Mouse (Mus musculus): Measurements from ENCODE around the gene Scand1.

The Scand1 gene

DNA sequence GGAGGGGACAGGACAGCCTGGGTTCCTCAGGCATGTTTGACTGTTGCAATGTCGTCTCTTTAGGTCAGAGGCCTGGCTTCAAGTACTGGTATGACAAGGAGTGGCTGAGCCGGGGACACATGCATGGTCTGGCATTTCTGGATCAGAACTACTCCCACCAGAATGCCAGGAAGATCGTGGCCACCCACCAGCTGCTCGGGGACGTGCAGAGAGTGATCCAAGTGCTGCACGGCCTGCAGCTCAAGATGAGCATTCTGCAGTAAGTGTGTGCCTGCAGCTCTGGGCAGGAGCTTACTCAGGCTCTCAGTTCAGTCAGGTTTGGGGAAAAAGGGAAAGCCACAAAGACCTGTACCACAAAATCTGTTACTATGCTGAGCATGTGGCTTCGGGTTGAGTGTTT, 14.0 kb downstream of the Scand1 start:
- H3K9me3 ChIP-seq (ENCODE audit: low read length), result no peaks in the 10 kb centered on the region
- TF ChIP-seq POU5F1 (IDR thresholded peaks at IDR 0.05; ENCODE audit: borderline replicate concordance, low read length) (no peak), NANOG (IDR thresholded peaks at IDR 0.05; ENCODE audit: borderline replicate concordance, low read length) (no peak), CTCF (conservative IDR thresholded peaks at IDR 0.05; ENCODE audit: low read length) (no peak)
- H3K4me3 ChIP-seq (replicated peaks; ENCODE audit: low read length), result no peak overlapping the region
- peaks cover 7% of the 10 kb centered on the region; the same call in 1 of the 2 replicates for H3K4me1 ChIP-seq (replicated peaks; ENCODE audit: low read depth, low read length)
- H3K36me3 ChIP-seq (ENCODE audit: insufficient read depth, low read length), result peaks cover 94% of the 10 kb centered on the region
- H3K27me3 ChIP-seq (ENCODE audit: insufficient read depth, low read length), result no peaks in the 10 kb centered on the region

- H3K4me3 ChIP-seq (replicated peaks; ENCODE audit: low read length), result no peak overlapping the region
- no peaks in the 10 kb centered on the region for H3K9me3 ChIP-seq (ENCODE audit: low read length)
- no peak for TF ChIP-seq NANOG (IDR thresholded peaks at IDR 0.05; ENCODE audit: borderline replicate concordance, low read length)
- H3K36me3 ChIP-seq (ENCODE audit: insufficient read depth, low read length), result peaks cover 94% of the 10 kb centered on the region
- no peaks in the 10 kb centered on the region for H3K27me3 ChIP-seq (ENCODE audit: insufficient read depth, low read length)
- H3K4me1 ChIP-seq (replicated peaks; ENCODE audit: low read depth, low read length), result peaks cover 3% of the 10 kb centered on the region; the same call in 1 of the 2 replicates
Observed at GRCm38 (mm10) chr2:156297653-156298052, 14.9 kb downstream of the Scand1 start.

- no peaks in the 10 kb centered on the region for H3K4me1 ChIP-seq (replicated peaks; ENCODE audit: low read depth, low read length)
- TF ChIP-seq NANOG (IDR thresholded peaks at IDR 0.05; ENCODE audit: borderline replicate concordance, low read length) (no peak), POU5F1 (IDR thresholded peaks at IDR 0.05; ENCODE audit: borderline replicate concordance, low read length) (no peak), CTCF (conservative IDR thresholded peaks at IDR 0.05; ENCODE audit: low read length) (no peak)
- no peaks in the 10 kb centered on the region for H3K9me3 ChIP-seq (ENCODE audit: low read length)
- no peak overlapping the region for H3K4me3 ChIP-seq (replicated peaks; ENCODE audit: low read length)
- peaks cover 94% of the 10 kb centered on the region for H3K36me3 ChIP-seq (ENCODE audit: insufficient read depth, low read length)
- H3K27me3 ChIP-seq (ENCODE audit: insufficient read depth, low read length), result no peaks in the 10 kb centered on the region
Observed at GRCm38 (mm10) chr2:156296190-156296589, 16.3 kb downstream of the Scand1 start.

DNA sequence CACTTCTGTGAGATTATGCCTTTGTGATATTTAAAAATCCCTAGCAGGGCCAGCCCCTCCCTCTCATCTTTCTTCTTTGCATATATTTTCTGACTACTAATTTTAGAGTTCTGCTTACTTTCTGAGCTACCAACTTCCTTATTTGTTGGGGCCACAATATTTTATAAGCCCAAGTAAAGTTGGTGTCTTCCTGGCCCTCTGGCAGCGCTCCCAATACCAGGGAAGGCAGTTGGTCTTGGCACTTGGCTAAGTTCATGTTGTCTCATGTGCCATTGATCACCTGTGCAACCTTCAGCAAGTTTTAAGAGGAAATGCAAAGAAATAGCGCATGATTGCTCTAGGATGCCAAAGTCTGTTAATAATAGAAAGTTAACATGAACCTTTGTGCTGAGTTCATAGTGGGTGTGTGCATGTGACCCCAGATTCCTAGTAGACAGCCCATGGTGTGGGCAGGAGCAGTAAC, 16.9 kb downstream of the Scand1 start:
- TF ChIP-seq POU5F1 (IDR thresholded peaks at IDR 0.05; ENCODE audit: borderline replicate concordance, low read length) (no peak), NANOG (IDR thresholded peaks at IDR 0.05; ENCODE audit: borderline replicate concordance, low read length) (no peak), CTCF (conservative IDR thresholded peaks at IDR 0.05; ENCODE audit: low read length) (no peak)
- H3K27me3 ChIP-seq (ENCODE audit: insufficient read depth, low read length), result no peaks in the 10 kb centered on the region
- no peaks in the 10 kb centered on the region for H3K9me3 ChIP-seq (ENCODE audit: low read length)
- peaks cover 94% of the 10 kb centered on the region for H3K36me3 ChIP-seq (ENCODE audit: insufficient read depth, low read length)
- no peaks in the 10 kb centered on the region for H3K4me1 ChIP-seq (replicated peaks; ENCODE audit: low read depth, low read length)
- H3K4me3 ChIP-seq (replicated peaks; ENCODE audit: low read length), result no peak overlapping the region

GRCm38 (mm10) chr2:156291998-156292397, 20.5 kb downstream of the Scand1 start:
- H3K9me3 ChIP-seq (ENCODE audit: low read length), result no peaks in the 10 kb centered on the region
- H3K36me3 ChIP-seq (ENCODE audit: insufficient read depth, low read length), result peaks cover 99% of the 10 kb centered on the region
- TF ChIP-seq POU5F1 (IDR thresholded peaks at IDR 0.05; ENCODE audit: borderline replicate concordance, low read length), result no peak
- TF ChIP-seq CTCF (conservative IDR thresholded peaks at IDR 0.05; ENCODE audit: low read length), result no peak
- no peak for TF ChIP-seq NANOG (IDR thresholded peaks at IDR 0.05; ENCODE audit: borderline replicate concordance, low read length)
- H3K4me3 ChIP-seq (replicated peaks; ENCODE audit: low read length), result no peak overlapping the region
- H3K4me1 ChIP-seq (replicated peaks; ENCODE audit: low read depth, low read length), result peaks cover 20% of the 10 kb centered on the region
- no peaks in the 10 kb centered on the region for H3K27me3 ChIP-seq (ENCODE audit: insufficient read depth, low read length)

DNA sequence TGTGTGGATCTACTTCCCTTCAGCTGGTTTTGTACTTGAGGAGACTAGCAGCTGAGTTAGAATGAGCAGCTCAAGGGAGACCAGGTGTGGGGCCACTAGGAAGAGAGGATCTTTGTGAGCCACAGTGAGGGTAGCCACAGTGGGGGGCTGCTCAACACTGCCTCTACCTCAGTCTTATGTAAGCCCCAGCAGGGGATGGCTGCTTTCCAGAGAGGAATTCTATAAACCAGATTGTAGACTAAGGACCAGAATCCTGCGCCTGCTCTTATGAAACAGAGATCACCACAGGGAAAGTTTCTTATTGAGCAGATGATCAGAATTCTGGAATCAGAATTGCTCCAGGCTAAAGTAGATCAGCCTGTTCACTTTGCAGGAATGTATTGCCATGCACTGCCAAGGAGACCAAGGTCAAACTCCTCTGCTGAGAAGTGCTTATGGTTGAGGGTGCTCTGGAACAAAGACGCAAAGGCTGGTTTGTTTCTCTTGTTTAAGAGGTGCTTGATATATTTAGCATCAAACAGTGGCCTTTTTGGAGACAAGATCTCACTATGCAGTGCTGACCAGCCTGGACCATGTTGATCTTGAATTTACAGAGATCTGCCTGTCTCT, 22.8 kb downstream of the Scand1 start:
- H3K4me1 ChIP-seq (replicated peaks; ENCODE audit: low read depth, low read length), result peaks cover 27% of the 10 kb centered on the region
- no peaks in the 10 kb centered on the region for H3K9me3 ChIP-seq (ENCODE audit: low read length)
- no peak overlapping the region for H3K4me3 ChIP-seq (replicated peaks; ENCODE audit: low read length)
- H3K36me3 ChIP-seq (ENCODE audit: insufficient read depth, low read length), result peaks cover 99% of the 10 kb centered on the region
- TF ChIP-seq NANOG (IDR thresholded peaks at IDR 0.05; ENCODE audit: borderline replicate concordance, low read length) (no peak), CTCF (conservative IDR thresholded peaks at IDR 0.05; ENCODE audit: low read length) (no peak), POU5F1 (IDR thresholded peaks at IDR 0.05; ENCODE audit: borderline replicate concordance, low read length) (no peak)
- no peaks in the 10 kb centered on the region for H3K27me3 ChIP-seq (ENCODE audit: insufficient read depth, low read length)

DNA sequence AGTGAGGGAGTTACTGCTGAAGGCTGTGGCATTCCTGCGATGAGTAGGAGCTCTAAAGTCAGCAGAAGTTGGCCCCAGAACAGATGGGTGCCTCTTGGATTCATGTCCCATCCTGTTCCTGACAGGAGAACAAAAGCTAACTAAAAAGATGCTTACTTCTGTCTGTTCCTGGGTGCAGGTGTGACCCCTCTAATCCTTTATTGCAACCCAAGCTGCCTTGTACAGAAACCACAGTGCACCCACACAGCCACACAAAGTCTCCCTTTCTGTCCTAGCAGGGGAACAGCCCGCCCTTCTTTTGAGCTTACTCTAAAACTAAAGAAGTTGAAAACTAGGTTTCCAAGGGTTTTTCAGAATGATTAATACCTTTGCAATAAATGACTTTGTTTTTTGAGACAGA, 24.3 kb downstream of the Scand1 start:
- no peaks in the 10 kb centered on the region for H3K27me3 ChIP-seq (ENCODE audit: insufficient read depth, low read length)
- peaks cover 99% of the 10 kb centered on the region for H3K36me3 ChIP-seq (ENCODE audit: insufficient read depth, low read length)
- peaks cover 27% of the 10 kb centered on the region for H3K4me1 ChIP-seq (replicated peaks; ENCODE audit: low read depth, low read length)
- no peak for TF ChIP-seq CTCF (conservative IDR thresholded peaks at IDR 0.05; ENCODE audit: low read length)
- H3K9me3 ChIP-seq (ENCODE audit: low read length), result no peaks in the 10 kb centered on the region
- H3K4me3 ChIP-seq (replicated peaks; ENCODE audit: low read length), result no peak overlapping the region

DNA sequence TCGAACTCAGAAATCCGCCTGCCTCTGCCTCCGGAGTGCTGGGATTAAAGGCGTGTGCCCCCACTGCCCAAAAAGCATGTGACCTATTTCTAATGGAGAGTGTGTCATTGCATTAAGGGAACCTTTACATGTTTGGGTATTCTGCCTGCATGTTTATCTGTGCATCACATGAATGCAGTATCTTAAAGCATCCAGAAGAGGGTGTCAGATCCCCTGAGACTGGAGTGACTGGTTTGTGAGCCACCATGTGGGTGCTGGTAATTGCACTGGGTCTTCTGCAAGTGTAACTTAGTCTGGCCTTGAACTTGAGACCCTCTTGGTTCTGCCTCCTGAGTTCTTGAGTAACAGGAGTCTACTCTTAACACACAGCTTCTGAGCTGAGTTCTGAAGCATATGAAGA, 25.8 kb downstream of the Scand1 start:
- Histone ChIP-seq H3K27me3 (ENCODE audit: insufficient read depth, low read length) (no peaks in the 10 kb centered on the region), H3K4me1 (replicated peaks; ENCODE audit: low read depth, low read length) (peaks cover 27% of the 10 kb centered on the region), H3K9me3 (ENCODE audit: low read length) (no peaks in the 10 kb centered on the region), H3K4me3 (replicated peaks; ENCODE audit: low read length) (no peak overlapping the region), H3K36me3 (ENCODE audit: insufficient read depth, low read length) (peaks cover 99% of the 10 kb centered on the region)
- no peak for TF ChIP-seq POU5F1 (IDR thresholded peaks at IDR 0.05; ENCODE audit: borderline replicate concordance, low read length)
- TF ChIP-seq CTCF (conservative IDR thresholded peaks at IDR 0.05; ENCODE audit: low read length), result peak; percentile 32

GRCm38 (mm10) chr2:156285161-156285560, 27.3 kb downstream of the Scand1 start:
- Histone ChIP-seq H3K27me3 (ENCODE audit: insufficient read depth, low read length) (no peaks in the 10 kb centered on the region), H3K9me3 (ENCODE audit: low read length) (no peaks in the 10 kb centered on the region)
- TF ChIP-seq POU5F1 (IDR thresholded peaks at IDR 0.05; ENCODE audit: borderline replicate concordance, low read length) (no peak), CTCF (conservative IDR thresholded peaks at IDR 0.05; ENCODE audit: low read length) (no peak), NANOG (IDR thresholded peaks at IDR 0.05; ENCODE audit: borderline replicate concordance, low read length) (no peak)

More at GRCm38 (mm10) chr2:156285161-156285560, 27.3 kb downstream of the Scand1 start:
- Histone ChIP-seq H3K36me3 (ENCODE audit: insufficient read depth, low read length) (peaks cover 100% of the 10 kb centered on the region), H3K4me1 (replicated peaks; ENCODE audit: low read depth, low read length) (peaks cover 27% of the 10 kb centered on the region), H3K4me3 (replicated peaks; ENCODE audit: low read length) (no peak overlapping the region)
